Mouse (Mus musculus) lung, embryonic 14.5 days (tissue): ENCODE results near the gene Saa3. TPM values are rescaled to one million over a fixed set of nuclear protein-coding genes. Genes with fewer than 3 reads are reported as not detected.

Experiments
- ATAC-seq: fragments of 200-750 bp; cut with Nextera tagmentation; 2 replicates; pipeline ENCODE4 v1.8.0; 2017; ENCODE audit warnings: mild to moderate bottlenecking, moderate TSS enrichment, moderate library complexity; ENCODE audit not compliant: insufficient read depth
- DNase-seq: peaks from one replicate; pipeline ENCODE4 v3.0.0-alpha.2; 2015
- H3K27ac ChIP-seq: fragments of 300-500 bp; sonication (generic); 2 replicates; pipeline ENCODE4 v1.5.1; 2014; ENCODE audit warnings: low read depth, mild to moderate bottlenecking, moderate library complexity
- H3K27me3 ChIP-seq: fragments of 300-500 bp; sonication (generic); 2 replicates; pipeline ENCODE4 v1.6.1; 2014; ENCODE audit warnings: low read length, control low read depth; ENCODE audit not compliant: insufficient read depth
- H3K36me3 ChIP-seq: fragments of 300-500 bp; sonication (generic); 2 replicates; pipeline ENCODE4 v1.6.1; 2014; ENCODE audit warnings: control low read depth; ENCODE audit not compliant: insufficient read depth
- H3K4me1 ChIP-seq: fragments of 300-500 bp; sonication (generic); 2 replicates; pipeline ENCODE4 v1.6.1; 2014; ENCODE audit warnings: antibody characterized with exemption, control low read depth; ENCODE audit not compliant: insufficient read depth
- H3K4me2 ChIP-seq: fragments of 300-500 bp; sonication (generic); 2 replicates; pipeline ENCODE4 v1.6.1; 2014; ENCODE audit warnings: mild to moderate bottlenecking
- H3K4me3 ChIP-seq: fragments of 300-500 bp; sonication (generic); 2 replicates; pipeline ENCODE4 v1.5.1; 2014; ENCODE audit warnings: low read depth, low read length
- H3K9ac ChIP-seq: fragments of 300-500 bp; sonication (generic); 2 replicates; pipeline ENCODE4 v1.6.1; 2014
- H3K9me3 ChIP-seq: fragments of 300-500 bp; sonication (generic); 2 replicates; pipeline ENCODE4 v1.6.1; 2016; ENCODE audit warnings: low read depth, low read length, control low read depth
- CTCF ChIP-seq: IDR thresholded peaks from 2 replicates; pipeline ENCODE4 v1.5.1; 2016; ENCODE audit warnings: antibody characterized with exemption, low read depth
- WGBS: fragments of 180-500 bp; shearing (Covaris S2); extraction: QIAGEN DNeasy Blood & Tissue Kit; methylation state at CpG from one replicate; pipeline ENCODE4 v1.1.7; 2014; 5-methylcytosine and 5-hydroxymethylcytosine counted together
- polyA plus RNA-seq: library from polyadenylated mRNA; unstranded; fragments of >200 nt; fragmentation: Nextera tagmentation; extraction: Ambion mirVana; gene quantifications from 2 replicates; pipeline ENCODE4 v1.2.1, GENCODE M21; 2014

The Saa3 gene
- 0.08 TPM in 1 of 2 replicates, not detected in the other for polyA plus RNA-seq

DNA sequence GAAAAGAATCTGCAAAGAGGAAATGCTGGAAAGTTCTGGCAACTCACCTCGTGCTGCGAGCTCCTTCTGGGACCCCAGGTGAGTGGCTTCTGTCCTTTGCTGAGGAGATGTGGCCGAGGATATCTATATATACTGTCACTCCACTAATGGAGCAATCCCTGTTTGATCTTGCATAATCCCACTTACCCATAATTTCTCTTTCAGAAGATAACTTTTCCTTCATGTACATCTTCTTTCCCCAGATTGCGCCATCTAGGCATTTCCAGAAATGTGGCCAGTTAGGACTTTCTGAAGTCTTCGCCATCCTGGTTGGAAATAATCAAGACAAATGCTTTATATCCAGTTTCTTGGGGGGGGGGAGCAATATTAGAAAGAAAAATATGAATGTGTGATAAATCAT is at the start of gene Saa3:
Saa3 (minus strand) TSS at position 101 of the 400 bp plus-strand sequence.
- Histone ChIP-seq H3K9me3 (no peaks in the 10 kb centered on the region), H3K27me3 (no peaks in the 10 kb centered on the region), H3K36me3 (no peaks in the 10 kb centered on the region), H3K4me1 (0 out of 2 replicates have a peak, but pooled peaks cover 4% of the 10 kb centered on the region), H3K4me2 (no peak within 1 kb of the TSS), H3K4me3 (no peak within 1 kb of the TSS), H3K9ac (no peak within 1 kb of the TSS), H3K27ac (no peak within 1 kb of the TSS)
- no peak for TF ChIP-seq CTCF
- ATAC-seq, result no peak
- no peak for DNase-seq
- 84% methylated on average over 5 of the region's 5 CpGs for WGBS

DNA sequence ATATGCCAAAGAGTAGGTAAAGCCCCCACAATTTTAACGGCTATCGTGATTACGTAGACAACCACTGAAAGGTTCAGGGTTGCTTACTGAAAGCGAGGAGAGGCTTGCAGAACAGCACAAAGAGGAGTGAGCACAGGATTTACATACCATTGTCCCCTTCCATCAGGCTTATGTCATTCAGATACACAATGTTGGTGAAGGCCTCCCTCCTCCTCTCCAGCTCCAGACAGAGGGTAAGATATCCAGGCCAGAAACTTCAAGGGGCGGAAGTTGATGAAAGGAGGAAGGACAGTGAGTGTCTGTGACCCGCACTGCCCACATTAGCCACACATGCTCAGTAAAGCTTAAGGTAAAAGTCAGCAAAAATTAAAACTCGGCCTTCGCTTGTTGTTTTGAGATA is 49.2 kb upstream of the Saa3 start:
- Histone ChIP-seq H3K4me2 (no peak overlapping the region), H3K4me3 (no peak overlapping the region), H3K27me3 (no peaks in the 10 kb centered on the region), H3K9me3 (no peaks in the 10 kb centered on the region), H3K36me3 (peaks cover 77% of the 10 kb centered on the region), H3K9ac (no peak overlapping the region), H3K4me1 (no peaks in the 10 kb centered on the region; the same call in 1 of the 2 replicates), H3K27ac (no peak overlapping the region)
- 90% methylated on average over 8 of the region's 8 CpGs for whole genome bisulfite sequencing
- no peak for TF ChIP-seq CTCF
- no peak for DNase-seq
- no peak for ATAC-seq

DNA sequence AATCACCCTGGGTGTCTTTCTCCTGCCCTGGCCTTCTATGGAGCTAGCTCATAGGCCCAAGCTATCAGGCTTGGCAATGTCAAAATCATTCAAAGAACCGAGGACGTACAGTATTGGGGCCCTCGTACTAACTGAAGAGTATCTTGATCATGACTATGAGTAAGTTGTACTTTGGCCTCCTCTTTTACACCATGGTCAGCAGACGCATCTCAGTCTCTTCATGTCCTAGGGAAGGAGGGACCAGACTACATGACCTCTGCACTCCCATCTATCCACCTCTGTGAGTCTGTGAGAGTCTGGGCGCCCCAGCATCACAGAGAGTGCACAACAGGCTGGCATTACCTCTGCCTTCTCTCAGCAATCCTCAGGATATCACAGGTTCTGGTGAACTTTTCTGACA is 47.1 kb upstream of the Saa3 start:
- H3K36me3 ChIP-seq, result peaks cover 65% of the 10 kb centered on the region
- ATAC-seq (no peak), DNase-seq (no peak)
- H3K9ac ChIP-seq, result no peak overlapping the region
- H3K9me3 ChIP-seq, result no peaks in the 10 kb centered on the region
- H3K4me3 ChIP-seq, result no peak overlapping the region
- H3K27me3 ChIP-seq, result no peaks in the 10 kb centered on the region
- H3K4me1 ChIP-seq, result no peaks in the 10 kb centered on the region
- no peak overlapping the region for H3K27ac ChIP-seq
- WGBS, result 91% methylated on average over 5 of the region's 5 CpGs
- H3K4me2 ChIP-seq, result no peak overlapping the region
- no peak for TF ChIP-seq CTCF

DNA sequence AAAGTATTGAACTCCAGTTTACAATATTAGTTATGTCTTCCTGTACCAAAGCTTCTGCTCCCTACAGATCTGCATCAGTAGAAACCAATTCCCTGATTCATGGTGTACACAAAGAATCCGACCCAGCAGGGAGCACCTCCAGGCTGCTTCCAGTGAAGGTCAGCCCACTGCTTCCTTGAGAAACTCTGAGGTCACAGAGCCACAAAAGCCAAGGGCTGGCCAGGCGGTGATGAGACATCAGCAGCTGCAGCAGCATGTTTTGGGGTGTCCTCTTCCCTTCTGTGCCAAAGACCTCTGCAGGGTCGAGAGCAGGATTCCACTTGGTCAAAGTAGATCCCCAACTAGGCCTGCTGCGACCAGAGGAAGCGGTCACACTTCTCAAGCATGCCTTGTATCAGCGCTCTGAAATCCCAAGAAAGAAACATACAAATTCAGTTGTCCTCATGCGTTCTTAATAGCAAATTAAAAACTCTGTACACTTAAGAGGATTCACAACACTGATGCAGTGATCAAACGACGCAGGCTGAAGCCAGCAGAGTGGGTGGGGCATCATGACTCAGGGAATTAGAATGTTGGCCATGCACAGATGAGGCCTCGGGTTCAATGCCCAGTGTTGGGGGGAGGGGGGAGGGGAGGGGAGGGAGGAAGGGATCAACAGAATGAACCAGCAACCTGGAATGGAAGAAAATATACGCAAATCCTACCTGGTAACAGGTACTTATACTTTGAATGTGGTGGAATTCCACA is 45.7 kb upstream of the Saa3 start:
- Histone ChIP-seq H3K27ac (no peak overlapping the region), H3K4me3 (no peak overlapping the region), H3K9me3 (no peaks in the 10 kb centered on the region), H3K36me3 (peaks cover 57% of the 10 kb centered on the region), H3K4me1 (no peaks in the 10 kb centered on the region), H3K27me3 (no peaks in the 10 kb centered on the region), H3K9ac (no peak overlapping the region), H3K4me2 (no peak overlapping the region)
- no peak for DNase-seq
- ATAC-seq, result no peak
- TF ChIP-seq CTCF, result no peak
- 74% methylated on average over 11 of the region's 11 CpGs for WGBS

DNA sequence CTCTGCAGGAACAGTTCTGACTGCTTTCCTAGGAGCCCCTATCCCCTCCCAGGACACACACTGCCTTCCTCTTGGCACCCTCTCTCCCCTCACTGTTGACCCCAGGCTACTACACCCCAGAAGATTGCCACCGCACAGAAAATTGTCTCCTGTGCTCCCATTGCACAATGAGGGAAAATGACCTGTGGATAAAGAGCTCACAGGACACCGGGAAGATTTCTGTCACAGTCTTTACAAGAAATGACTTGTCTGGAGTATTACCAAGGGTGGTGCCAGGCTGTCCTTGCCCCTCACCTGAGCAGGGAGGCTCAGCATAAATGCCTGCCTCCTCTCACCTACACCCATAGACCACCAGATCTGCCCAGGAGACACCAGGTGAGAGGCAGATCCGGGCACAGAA is 36.0 kb upstream of the Saa3 start, which contains the start of gene Saa2:
Saa2 (plus strand) TSS at position 301 of the 400 bp plus-strand sequence.
- Histone ChIP-seq H3K4me1 (no peaks in the 10 kb centered on the region), H3K27me3 (no peaks in the 10 kb centered on the region), H3K4me2 (no peak within 1 kb of the TSS), H3K27ac (no peak within 1 kb of the TSS), H3K4me3 (no peak within 1 kb of the TSS), H3K9ac (no peak within 1 kb of the TSS), H3K36me3 (no peaks in the 10 kb centered on the region), H3K9me3 (no peaks in the 10 kb centered on the region)
- no peak for ATAC-seq
- 60% methylated on average over 3 of the region's 3 CpGs for WGBS
- DNase-seq, result no peak
- no peak for TF ChIP-seq CTCF

DNA sequence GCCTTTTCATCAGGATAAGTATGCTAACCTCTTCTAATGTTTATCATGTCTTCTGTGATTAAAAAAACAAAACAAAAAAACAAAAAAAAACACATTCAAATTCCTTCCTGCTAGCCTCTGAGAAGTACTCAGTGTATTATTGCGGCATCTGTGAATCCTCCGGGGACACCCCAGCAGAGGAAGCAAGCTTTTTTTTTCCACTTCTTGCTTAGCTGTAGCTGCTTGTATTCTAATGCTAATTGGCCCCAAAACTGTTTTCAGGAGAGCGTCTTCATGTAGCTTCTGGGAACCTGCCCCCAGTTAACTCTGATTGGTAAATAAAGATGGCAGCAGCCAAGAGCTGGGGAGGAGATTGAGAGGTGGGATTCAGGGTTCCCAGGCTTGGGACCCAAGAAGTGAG is 33.0 kb upstream of the Saa3 start:
- ATAC-seq, result no peak
- no peak for TF ChIP-seq CTCF
- 59% methylated on average over 3 of the region's 3 CpGs for WGBS
- no peaks in the 10 kb centered on the region for H3K9me3 ChIP-seq
- H3K27ac ChIP-seq, result no peak overlapping the region
- no peak overlapping the region for H3K4me2 ChIP-seq
- H3K36me3 ChIP-seq, result no peaks in the 10 kb centered on the region
- no peak for DNase-seq
- no peak overlapping the region for H3K9ac ChIP-seq
- no peaks in the 10 kb centered on the region for H3K4me1 ChIP-seq
- H3K4me3 ChIP-seq, result no peak overlapping the region
- no peaks in the 10 kb centered on the region for H3K27me3 ChIP-seq

DNA sequence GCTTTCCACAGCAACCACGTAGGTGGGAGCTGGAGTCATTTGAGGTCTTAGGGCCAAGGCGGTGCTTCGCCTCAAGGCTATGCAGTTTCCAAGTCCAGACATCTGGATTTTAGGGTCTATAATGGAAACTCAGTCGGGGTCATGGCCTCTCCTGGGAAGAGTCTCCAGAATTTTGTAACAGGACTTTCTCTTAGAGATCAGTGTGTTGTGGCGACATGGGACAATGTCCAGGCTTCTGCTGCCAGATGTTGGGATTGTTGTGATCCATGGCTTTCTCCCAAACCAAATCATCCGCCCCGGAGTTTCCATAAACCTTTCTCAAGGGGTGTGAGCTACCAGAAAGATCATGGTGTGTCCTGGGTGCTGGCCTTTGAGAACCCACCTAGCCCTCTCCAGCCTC is 30.9 kb upstream of the Saa3 start:
- Histone ChIP-seq H3K4me1 (no peaks in the 10 kb centered on the region), H3K9me3 (no peaks in the 10 kb centered on the region), H3K27ac (no peak overlapping the region), H3K4me2 (no peak overlapping the region), H3K9ac (no peak overlapping the region), H3K27me3 (no peaks in the 10 kb centered on the region), H3K4me3 (no peak overlapping the region), H3K36me3 (no peaks in the 10 kb centered on the region)
- TF ChIP-seq CTCF, result no peak
- ATAC-seq, result no peak
- 81% methylated on average over 7 of the region's 7 CpGs for WGBS
- no peak for DNase-seq
